Mouse (Mus musculus) spleen, adult 2 months (tissue): ENCODE results near the gene Iqgap1. TPM values are rescaled to one million over a fixed set of nuclear protein-coding genes. Genes with fewer than 3 reads are reported as not detected.

Source experiments
- DNase-seq, 2 experiments: peaks; one replicate each; pipeline versions ENCODE4 v3.0.0 to v3.0.0-alpha.2; 2012 to 2021; ENCODE audit warnings: low spot score in 2 of 2, low read depth in 1 of 2
- H3K27ac ChIP-seq: fragments of 200-500 bp; 2 replicates; pipeline ENCODE4 v1.5.1; 2012; ENCODE audit warnings: low read length, inconsistent platforms; ENCODE audit not compliant: insufficient read depth
- H3K27me3 ChIP-seq: fragments of 200-500 bp; 2 replicates; pipeline ENCODE4 v1.6.1; 2012; ENCODE audit warnings: mild to moderate bottlenecking, moderate library complexity, low read length, inconsistent platforms; ENCODE audit not compliant: control insufficient read depth, insufficient read depth
- H3K36me3 ChIP-seq: fragments of 200-500 bp; 2 replicates; pipeline ENCODE4 v1.6.1; 2012; ENCODE audit warnings: mild to moderate bottlenecking, low read length, inconsistent platforms; ENCODE audit not compliant: control insufficient read depth, insufficient read depth
- H3K4me1 ChIP-seq: fragments of 200-500 bp; 2 replicates; pipeline ENCODE4 v1.6.1; 2011; ENCODE audit warnings: inconsistent platforms; ENCODE audit not compliant: control insufficient read depth, insufficient read depth, insufficient read length
- H3K4me3 ChIP-seq: fragments of 200-500 bp; 2 replicates; pipeline ENCODE4 v1.5.1; 2011; ENCODE audit warnings: mild to moderate bottlenecking, inconsistent platforms; ENCODE audit not compliant: insufficient read depth, insufficient read length; ENCODE audit errors: extremely low read depth
- CTCF ChIP-seq: fragments of 200-500 bp; IDR thresholded peaks from 2 replicates; pipeline ENCODE4 v1.5.1; 2011; ENCODE audit warnings: mild to moderate bottlenecking, inconsistent platforms; ENCODE audit not compliant: insufficient read depth, insufficient read length, insufficient replicate concordance; ENCODE audit errors: extremely low read depth
- POLR2A ChIP-seq: fragments of 200-500 bp; IDR thresholded peaks from 2 replicates; pipeline ENCODE4 v1.6.1; 2011; ENCODE audit warnings: low read depth, low read length, inconsistent platforms
- WGBS: fragments of 180-500 bp; shearing (Covaris S2); methylation state at CpG from one replicate; pipeline ENCODE4 v1.1.7; 2018; 5-methylcytosine and 5-hydroxymethylcytosine counted together
- polyA plus RNA-seq: library from polyadenylated mRNA; depleted of rRNA; stranded (reverse); fragments of >200 nt; gene quantifications from 2 replicates; pipeline ENCODE4 v1.2.3, GENCODE M21; 2012; rRNA removed

Gene Iqgap1
- polyA plus RNA-seq = 55.9 and 70.9 TPM in 2 replicates

GRCm38 (mm10) chr7:80825843-80826403 lies at the start of gene Iqgap1:
Gene Iqgap1, minus strand, starts transcription at chr7:80825974.
- no peak within 1 kb of the TSS for H3K4me3 ChIP-seq
- DNase-seq = no peak
- H3K27ac ChIP-seq = no peak within 1 kb of the TSS
- 88% methylated on average over 11 of the region's 11 CpGs for WGBS
- H3K4me1 ChIP-seq = no peaks in the 10 kb centered on the region; the same call in 1 of the 2 replicates
- no peaks in the 10 kb centered on the region for H3K27me3 ChIP-seq
- H3K36me3 ChIP-seq = no peaks in the 10 kb centered on the region
- TF ChIP-seq CTCF (no peak), POLR2A (no peak)

- no peak for TF ChIP-seq CTCF
- no peak for TF ChIP-seq POLR2A
- no peak for DNase-seq
- H3K4me1 ChIP-seq = no peaks in the 10 kb centered on the region; the same call in 1 of the 2 replicates
- no peak overlapping the region for H3K27ac ChIP-seq
- H3K4me3 ChIP-seq = no peak overlapping the region
- 93% methylated on average over 2 of the region's 2 CpGs for WGBS
- H3K36me3 ChIP-seq = peaks cover 14% of the 10 kb centered on the region
- H3K27me3 ChIP-seq = no peaks in the 10 kb centered on the region
Observed at GRCm38 (mm10) chr7:80873631-80874030, 47.9 kb upstream of the Iqgap1 start.

GRCm38 (mm10) chr7:80873038-80873437 lies 47.3 kb upstream of the Iqgap1 start:
- Histone ChIP-seq H3K27ac (no peak overlapping the region), H3K36me3 (peaks cover 14% of the 10 kb centered on the region), H3K27me3 (no peaks in the 10 kb centered on the region), H3K4me3 (no peak overlapping the region), H3K4me1 (no peaks in the 10 kb centered on the region; the same call in 1 of the 2 replicates)
- 76% methylated on average over 5 of the region's 5 CpGs for WGBS
- no peak for TF ChIP-seq CTCF
- no peak for TF ChIP-seq POLR2A
- no peak for DNase-seq

GRCm38 (mm10) chr7:80868686-80869085 lies 42.9 kb upstream of the Iqgap1 start:
- Histone ChIP-seq H3K4me1 (peaks cover 8% of the 10 kb centered on the region; the same call in 1 of the 2 replicates), H3K4me3 (no peak overlapping the region), H3K27ac (no peak overlapping the region), H3K36me3 (peaks cover 4% of the 10 kb centered on the region), H3K27me3 (no peaks in the 10 kb centered on the region)
- TF ChIP-seq CTCF (no peak), POLR2A (no peak)
- DNase-seq = no peak
- WGBS = 81% methylated on average over 2 of the region's 2 CpGs

- no peaks in the 10 kb centered on the region for H3K27me3 ChIP-seq
- H3K36me3 ChIP-seq = peaks cover 4% of the 10 kb centered on the region
- H3K4me3 ChIP-seq = no peak overlapping the region
- H3K27ac ChIP-seq = no peak overlapping the region
- TF ChIP-seq POLR2A (no peak), CTCF (no peak)
- peaks cover 8% of the 10 kb centered on the region; the same call in 1 of the 2 replicates for H3K4me1 ChIP-seq
- no peak for DNase-seq
- 78% methylated on average over 7 of the region's 7 CpGs for WGBS
Observed at GRCm38 (mm10) chr7:80866514-80867147, 40.9 kb upstream of the Iqgap1 start.

GRCm38 (mm10) chr7:80865521-80865920 lies 39.7 kb upstream of the Iqgap1 start:
- H3K4me1 ChIP-seq = peaks cover 8% of the 10 kb centered on the region; the same call in 1 of the 2 replicates
- WGBS = 52% methylated on average over 7 of the region's 7 CpGs
- H3K36me3 ChIP-seq = peaks cover 4% of the 10 kb centered on the region
- H3K4me3 ChIP-seq = no peak overlapping the region; the same call in 1 of the 2 replicates
- H3K27ac ChIP-seq = peak overlapping the region; percentile 89
- TF ChIP-seq CTCF (no peak), POLR2A (no peak)
- H3K27me3 ChIP-seq = no peaks in the 10 kb centered on the region
- no peak for DNase-seq

GRCm38 (mm10) chr7:80864831-80865230 lies 39.1 kb upstream of the Iqgap1 start:
- H3K36me3 ChIP-seq = peaks cover 4% of the 10 kb centered on the region
- WGBS = 4% methylated on average over 8 of the region's 8 CpGs
- peaks cover 8% of the 10 kb centered on the region; the same call in 1 of the 2 replicates for H3K4me1 ChIP-seq
- no peaks in the 10 kb centered on the region for H3K27me3 ChIP-seq
- peak; percentile 57 to 68 for DNase-seq
- peak overlapping the region; percentile 32; the same call in 1 of the 2 replicates for H3K4me3 ChIP-seq
- H3K27ac ChIP-seq = peak overlapping the region; percentile 89
- TF ChIP-seq CTCF (no peak), POLR2A (peak; percentile 40; the same call in 1 of the 2 replicates)
